ENCODE assay signal across 14 mouse cellular contexts in genomic region chr7:25539954-25540353, GRCm38 (mm10). TPM values are rescaled to one million over a fixed set of nuclear protein-coding genes. Genes with fewer than 3 reads are reported as not detected.
A peak's percentile ranks its signal among the peaks of the same experiment; 100 is the strongest.
DNase-seq lines count a peak whose midpoint lies in the region; ATAC-seq and TF ChIP-seq lines count a peak whose summit lies in the region.
"Not testable (repeated sequence)": the region's sequence is repeated elsewhere in the genome, so short reads cannot be mapped to it uniquely, and the experiment has no call there.
"Had no signal": no experiment of that assay in that cellular context is flagged by ENCODE, and none has a peak within 500 bp of the region (broad histone marks: within the 10 kb centered on the region; RNA-seq: fewer than 3 reads in every experiment).

No protein-coding gene starts in this region.

- WGBS in heart, adult 2 months: 78% methylated on average over 1 of the region's 1 CpGs

- H3K4me3 ChIP-seq in heart, adult 2 months: not testable (repeated sequence)

- H3K27me3 ChIP-seq in heart, adult 2 months (ENCODE audit: control insufficient read depth, insufficient read depth, low read length); splenic B cell, adult 2 months (ENCODE audit: control insufficient read depth, insufficient read depth, low read length, poor library complexity, severe bottlenecking): not testable (repeated sequence)

- DNase-seq in 416B (ENCODE audit: low read depth) (peak; percentile 82), MEL-GATA-1-ER (ENCODE audit: extremely low read depth, low read depth) (peak; percentile 22)
- DNase-seq in heart, adult 2 months: not testable (repeated sequence)
- DNase-seq in naive thymus-derived CD4-positive, alpha-beta T cell, adult 2 months (ENCODE audit: low read depth): peak; percentile 47
- peak; percentile 52 for DNase-seq in splenic B cell, adult 2 months (ENCODE audit: low read depth, low spot score)
- peak; percentile 22 for DNase-seq in thymus, postnatal 25 days

- not testable (repeated sequence) for H3K36me3 ChIP-seq in heart, adult 2 months (ENCODE audit: control insufficient read depth, insufficient read depth, low read length); splenic B cell, adult 2 months (ENCODE audit: control insufficient read depth, insufficient read depth, low read length, poor library complexity, severe bottlenecking)

- not testable (repeated sequence) for TF ChIP-seq CTCF in heart, adult 2 months (IDR thresholded peaks at IDR 0.05)

- H3K27ac ChIP-seq in heart, adult 2 months: peak overlapping the region; percentile 69

- not testable (repeated sequence) for H3K9ac ChIP-seq in heart, adult 2 months (ENCODE audit: low read depth, low read length)

- not testable (repeated sequence) for TF ChIP-seq POLR2A in heart, adult 2 months (IDR thresholded peaks at IDR 0.05; ENCODE audit: insufficient read depth, low read depth, low read length)

- TF ChIP-seq EP300 in heart, adult 2 months (IDR thresholded peaks at IDR 0.05; ENCODE audit: insufficient read depth, low read depth, low read length): not testable (repeated sequence)

- intact Hi-C loops in heart, adult 2 months (cut with DNase I): loop anchor here (2.0 kb wide), 2 partner anchors 55 to 107 kb away; no protein-coding TSS in a partner anchor

- H3K79me2 ChIP-seq in heart, adult 2 months (replicated peaks; ENCODE audit: control insufficient read depth, insufficient read depth, low read length): not testable (repeated sequence)

- ATAC-seq in megakaryocyte, adult 5-6 weeks (ENCODE audit: poor library complexity, severe bottlenecking): peak; percentile 49

- H3K4me1 ChIP-seq in heart, adult 2 months (ENCODE audit: control insufficient read depth, insufficient read depth, low read length): not testable (repeated sequence)

RNA-seq across cellular contexts. Expression of gene Ceacam2, which starts 0.3 kb away (rescaled TPM):
- total RNA-seq in heart, adult 2 months (2021): 1 to 10 TPM; 2.6 to 3.3 TPM
- 0.06 and 0.10 TPM in 2 replicates for polyA plus RNA-seq in heart, adult 2 months (2012; rRNA removed)
- total RNA-seq in megakaryocyte, adult 5-6 weeks (2015): 0.16 and 0.46 TPM in 2 replicates
- 0.04 TPM in 1 of 2 replicates, not detected in the other for total RNA-seq in megakaryocyte, adult 5-6 weeks (2017)
- total RNA-seq: midbrain, postnatal 0 days had no signal
- polyA plus RNA-seq: embryonic facial prominence, embryonic 11.5 days; heart, embryonic 12.5 days; hindbrain, embryonic 10.5 days; intestine, embryonic 14.5 days; limb, embryonic 11.5 days; midbrain, embryonic 12.5 days; midbrain, postnatal 0 days had no signal
